Mouse (Mus musculus) MEL (cell line): ENCODE measurements around the gene Irs3. TPM values are rescaled to one million over a fixed set of nuclear protein-coding genes. Genes with fewer than 3 reads are reported as not detected.

ENCODE experiments used
- DNase-seq: peaks from one replicate; pipeline ENCODE4 v3.0.0; 2011; ENCODE audit warnings: low read depth, low spot score
- H3K27ac ChIP-seq: 2 replicates; pipeline ENCODE4 v1.5.1; 2012; ENCODE audit warnings: low read depth, mild to moderate bottlenecking, control low read depth, low read length, moderate library complexity; ENCODE audit not compliant: control insufficient read depth
- H3K27me3 ChIP-seq, 2 experiments: fragments of 150-350 bp in 1 of 2; sonication (generic) in 1 of 2; 2 replicates each; pipeline ENCODE4 v1.6.1; 2012; ENCODE audit warnings: low read length in 2 of 2, mild to moderate bottlenecking in 2 of 2, improper control_type of control experiment in 1 of 2, moderate library complexity in 1 of 2; ENCODE audit not compliant: insufficient read depth in 2 of 2, control insufficient read depth in 1 of 2
- H3K36me3 ChIP-seq, 2 experiments: 2 replicates each; pipeline ENCODE4 v1.6.1; 2012 to 2014; ENCODE audit warnings: low read length in 2 of 2, improper control_type of control experiment in 1 of 2, inconsistent platforms in 1 of 2, mild to moderate bottlenecking in 1 of 2; ENCODE audit not compliant: insufficient read depth in 2 of 2, control insufficient read depth in 1 of 2
- H3K4me1 ChIP-seq, 2 experiments: fragments of 150-350 bp in 1 of 2; sonication (generic) in 1 of 2; 2 replicates each; pipeline ENCODE4 v1.6.1; 2012; ENCODE audit warnings: low read length in 2 of 2, improper control_type of control experiment in 1 of 2, mild to moderate bottlenecking in 1 of 2; ENCODE audit not compliant: insufficient read depth in 2 of 2, control insufficient read depth in 1 of 2
- H3K4me3 ChIP-seq, 2 experiments: fragments of 150-350 bp in 1 of 2; sonication (generic) in 1 of 2; 2 replicates each; pipeline ENCODE4 v1.5.1; 2012; ENCODE audit warnings: low read depth in 2 of 2, low read length in 2 of 2, mild to moderate bottlenecking in 2 of 2, moderate library complexity in 2 of 2, control low read depth in 1 of 2, improper control_type of control experiment in 1 of 2; ENCODE audit not compliant: control insufficient read depth in 1 of 2, insufficient read depth in 1 of 2
- H3K79me2 ChIP-seq: 2 replicates; pipeline ENCODE4 v1.6.1; 2012; ENCODE audit warnings: mild to moderate bottlenecking, low read length, moderate library complexity; ENCODE audit not compliant: control insufficient read depth, poor library complexity, insufficient read depth
- H3K9ac ChIP-seq: 2 replicates; pipeline ENCODE4 v1.6.1; 2012; ENCODE audit warnings: low read depth, mild to moderate bottlenecking, control low read depth, low read length, moderate library complexity; ENCODE audit not compliant: control insufficient read depth, poor library complexity, severe bottlenecking
- H3K9me3 ChIP-seq: fragments of 150-350 bp; sonication (generic); replicated peaks from 2 replicates; pipeline ENCODE4 v1.6.1; 2012; ENCODE audit warnings: mild to moderate bottlenecking, low read length, improper control_type of control experiment, moderate library complexity; ENCODE audit not compliant: insufficient read depth
- BHLHE40 ChIP-seq: IDR thresholded peaks from 2 replicates; pipeline ENCODE4 v1.6.1; 2012; ENCODE audit warnings: low read depth, mild to moderate bottlenecking, inconsistent platforms, low read length, improper control_type of control experiment, borderline replicate concordance
- CHD1 ChIP-seq: IDR thresholded peaks from 2 replicates; pipeline ENCODE4 v1.6.1; 2012; ENCODE audit warnings: low read depth, mild to moderate bottlenecking, inconsistent platforms, low read length, improper control_type of control experiment
- CHD2 ChIP-seq: IDR thresholded peaks from 2 replicates; pipeline ENCODE4 v1.6.1; 2011; ENCODE audit warnings: low read length, improper control_type of control experiment
- CTCF ChIP-seq, 3 experiments: IDR thresholded peaks in 2 of 3; conservative IDR thresholded peaks in 1 of 3; 2 replicates each; pipeline ENCODE4 v1.5.1; 2011 to 2012; ENCODE audit warnings: low read length in 3 of 3, low read depth in 2 of 3, mild to moderate bottlenecking in 2 of 3, improper control_type of control experiment in 1 of 3, inconsistent platforms in 1 of 3, mixed read lengths in 1 of 3, moderate library complexity in 1 of 3; ENCODE audit not compliant: control insufficient read depth in 1 of 3, insufficient read depth in 1 of 3, poor library complexity in 1 of 3, severe bottlenecking in 1 of 3
- E2F4 ChIP-seq: IDR thresholded peaks from 2 replicates; pipeline ENCODE4 v1.6.1; 2011; ENCODE audit warnings: low read depth, low read length, improper control_type of control experiment, borderline replicate concordance
- ELF1 ChIP-seq: IDR thresholded peaks from 2 replicates; pipeline ENCODE4 v1.6.1; 2014; ENCODE audit warnings: low read depth, mild to moderate bottlenecking, inconsistent platforms, low read length, improper control_type of control experiment, moderate library complexity
- ETS1 ChIP-seq: IDR thresholded peaks from 2 replicates; pipeline ENCODE4 v1.6.1; 2012; ENCODE audit warnings: low read depth, mild to moderate bottlenecking, inconsistent platforms, low read length, improper control_type of control experiment, moderate library complexity
- GABPA ChIP-seq: IDR thresholded peaks from 2 replicates; pipeline ENCODE4 v1.6.1; 2012; ENCODE audit warnings: low read depth, mild to moderate bottlenecking, inconsistent platforms, low read length, improper control_type of control experiment, moderate library complexity
- GATA1 ChIP-seq: IDR thresholded peaks from 2 replicates; pipeline ENCODE4 v1.6.1; 2011; ENCODE audit warnings: low read depth, low read length, improper control_type of control experiment
- HCFC1 ChIP-seq: IDR thresholded peaks from 2 replicates; pipeline ENCODE4 v1.6.1; 2012; ENCODE audit warnings: low read depth, mild to moderate bottlenecking, inconsistent platforms, low read length, improper control_type of control experiment, moderate library complexity
- JUND ChIP-seq: IDR thresholded peaks from 2 replicates; pipeline ENCODE4 v1.6.1; 2011; ENCODE audit warnings: low read depth, mild to moderate bottlenecking, improper control_type of control experiment, low read length
- KAT2A ChIP-seq: conservative IDR thresholded peaks from 2 replicates; pipeline ENCODE4 v1.6.1; 2012; ENCODE audit warnings: low read depth, low read length, improper control_type of control experiment, inconsistent platforms
- MAFK ChIP-seq: IDR thresholded peaks from 2 replicates; pipeline ENCODE4 v1.6.1; 2011; ENCODE audit warnings: low read depth, mild to moderate bottlenecking, low read length, improper control_type of control experiment, borderline replicate concordance
- MAX ChIP-seq: IDR thresholded peaks from 2 replicates; pipeline ENCODE4 v1.6.1; 2011; ENCODE audit warnings: low read length, improper control_type of control experiment
- MAZ ChIP-seq: IDR thresholded peaks from 2 replicates; pipeline ENCODE4 v1.6.1; 2012; ENCODE audit warnings: low read depth, mild to moderate bottlenecking, inconsistent platforms, low read length, improper control_type of control experiment
- MEF2A ChIP-seq: IDR thresholded peaks from 2 replicates; pipeline ENCODE4 v1.6.1; 2014; ENCODE audit warnings: low read depth, mild to moderate bottlenecking, inconsistent platforms, low read length, improper control_type of control experiment; ENCODE audit not compliant: poor library complexity, insufficient replicate concordance, severe bottlenecking; ENCODE audit errors: extremely low read depth
- MXI1 ChIP-seq: IDR thresholded peaks from 2 replicates; pipeline ENCODE4 v1.6.1; 2011; ENCODE audit warnings: mild to moderate bottlenecking, low read depth, low read length, improper control_type of control experiment
- MYB ChIP-seq: IDR thresholded peaks from 2 replicates; pipeline ENCODE4 v1.6.1; 2011; ENCODE audit warnings: mild to moderate bottlenecking, low read depth, low read length, improper control_type of control experiment
- MYC ChIP-seq: IDR thresholded peaks from 2 replicates; pipeline ENCODE4 v1.6.1; 2011; ENCODE audit warnings: low read depth, mild to moderate bottlenecking, low read length, improper control_type of control experiment, moderate library complexity
- NRF1 ChIP-seq: IDR thresholded peaks from 2 replicates; pipeline ENCODE4 v1.6.1; 2014; ENCODE audit warnings: low read depth, mild to moderate bottlenecking, inconsistent platforms, low read length, improper control_type of control experiment, moderate library complexity; ENCODE audit not compliant: poor library complexity, insufficient read depth, severe bottlenecking
- POLR2AphosphoS5 ChIP-seq: IDR thresholded peaks from 2 replicates; pipeline ENCODE4 v1.6.1; 2012; ENCODE audit warnings: low read depth, borderline replicate concordance, mild to moderate bottlenecking, inconsistent platforms, low read length, moderate library complexity, mixed read lengths
- RCOR1 ChIP-seq: IDR thresholded peaks from 2 replicates; pipeline ENCODE4 v1.6.1; 2012; ENCODE audit warnings: low read depth, mild to moderate bottlenecking, inconsistent platforms, low read length, improper control_type of control experiment
- SIN3A ChIP-seq: IDR thresholded peaks from 2 replicates; pipeline ENCODE4 v1.6.1; 2012; ENCODE audit warnings: low read length, improper control_type of control experiment, inconsistent platforms
- SMC3 ChIP-seq: IDR thresholded peaks from 2 replicates; pipeline ENCODE4 v1.6.1; 2011; ENCODE audit warnings: low read depth, low read length, improper control_type of control experiment
- TAL1 ChIP-seq: IDR thresholded peaks from 2 replicates; pipeline ENCODE4 v1.6.1; 2012; ENCODE audit warnings: mild to moderate bottlenecking, inconsistent platforms, low read length, moderate library complexity, mixed read lengths
- TBP ChIP-seq: IDR thresholded peaks from 2 replicates; pipeline ENCODE4 v1.8.0; 2011; ENCODE audit warnings: low read depth, low read length, improper control_type of control experiment
- TCF12 ChIP-seq: IDR thresholded peaks from 2 replicates; pipeline ENCODE4 v1.6.1; 2014; ENCODE audit warnings: low read depth, mild to moderate bottlenecking, inconsistent platforms, low read length, improper control_type of control experiment, moderate library complexity
- UBTF ChIP-seq: IDR thresholded peaks from 2 replicates; pipeline ENCODE4 v1.6.1; 2012; ENCODE audit warnings: low read depth, mild to moderate bottlenecking, inconsistent platforms, low read length, improper control_type of control experiment, moderate library complexity, borderline replicate concordance; ENCODE audit not compliant: insufficient read depth
- USF1 ChIP-seq: IDR thresholded peaks from 2 replicates; pipeline ENCODE4 v1.6.1; 2014; ENCODE audit warnings: low read depth, mild to moderate bottlenecking, inconsistent platforms, low read length, improper control_type of control experiment, moderate library complexity
- USF2 ChIP-seq, 2 experiments: IDR thresholded peaks; 2 replicates each; pipeline ENCODE4 v1.6.1; 2011 to 2012; ENCODE audit warnings: improper control_type of control experiment in 2 of 2, low read length in 2 of 2, borderline replicate concordance in 1 of 2, inconsistent platforms in 1 of 2, low read depth in 1 of 2, mild to moderate bottlenecking in 1 of 2; ENCODE audit not compliant: insufficient read depth in 1 of 2
- ZC3H11A ChIP-seq: IDR thresholded peaks from 2 replicates; pipeline ENCODE4 v1.6.1; 2012; ENCODE audit warnings: low read depth, mild to moderate bottlenecking, inconsistent platforms, low read length, improper control_type of control experiment
- ZKSCAN1 ChIP-seq: IDR thresholded peaks from 2 replicates; pipeline ENCODE4 v1.6.1; 2012; ENCODE audit warnings: low read depth, mild to moderate bottlenecking, inconsistent platforms, low read length, improper control_type of control experiment, moderate library complexity
- ZMIZ1 ChIP-seq: IDR thresholded peaks from 2 replicates; pipeline ENCODE4 v1.6.1; 2012; ENCODE audit warnings: low read depth, mild to moderate bottlenecking, inconsistent platforms, low read length, improper control_type of control experiment, moderate library complexity
- ZNF384 ChIP-seq: IDR thresholded peaks from 2 replicates; pipeline ENCODE4 v1.6.1; 2012; ENCODE audit warnings: low read depth, mild to moderate bottlenecking, inconsistent platforms, low read length, improper control_type of control experiment
- polyA plus RNA-seq, 2 experiments: library from polyadenylated mRNA; stranded (reverse) in 1 of 2; unstranded in 1 of 2; fragments of >175 nt in 1 of 2; fragments of >200 nt in 1 of 2; gene quantifications; 2 replicates each; pipeline versions ENCODE4 v1.2.1 to v1.2.4; 2012; ENCODE audit warnings: low replicate concordance in 2 of 2, low read depth in 1 of 2; ENCODE audit not compliant: insufficient read length in 2 of 2, insufficient read depth in 1 of 2, missing spikeins in 1 of 2
- total RNA-seq: library from RNA; depleted of rRNA; stranded (reverse); fragments of 300-350 nt; gene quantifications from 2 replicates; pipeline ENCODE4 v1.2.3, GENCODE M21; 2012

The Irs3 gene
- total and polyA plus RNA-seq, 3 experiments = not detected

GRCm38 (mm10) chr5:137656977-137657376 is 11.5 kb upstream of the Irs3 start (continued):
- TF ChIP-seq UBTF = no peak
- TF ChIP-seq MYC = no peak
- TF ChIP-seq RCOR1 = no peak
- no peak for TF ChIP-seq HCFC1
- TF ChIP-seq GABPA = no peak
- TF ChIP-seq ETS1 = no peak
- TF ChIP-seq TAL1 = no peak
- no peak for TF ChIP-seq MXI1
- no peak; the same call in 1 of the 2 replicates for TF ChIP-seq SIN3A
- TF ChIP-seq ZC3H11A = peak; percentile 74
- TF ChIP-seq MAX = no peak
- TF ChIP-seq SMC3 = peak; percentile 82
- no peak for TF ChIP-seq ZKSCAN1
- 0 out of 2 replicates have a peak, but pooled peaks have one; percentile 48 for TF ChIP-seq ELF1
- no peak for TF ChIP-seq MAZ
- TF ChIP-seq KAT2A = no peak

GRCm38 (mm10) chr5:137654746-137655145 is 9.2 kb upstream of the Irs3 start:
- Histone ChIP-seq H3K36me3 (peaks cover 0 to 5% of the 10 kb centered on the region in 2 experiments; a peak in 2 of 4 replicates), H3K4me1 (no peaks in the 10 kb centered on the region), H3K4me3 (no peak overlapping the region), H3K27me3 (no peaks in the 10 kb centered on the region), H3K27ac (no peak overlapping the region), H3K79me2 (no peaks in the 10 kb centered on the region), H3K9ac (no peak overlapping the region), H3K9me3 (no peaks in the 10 kb centered on the region)
- DNase-seq = peak; percentile 66
- TF ChIP-seq NRF1 = no peak
- TF ChIP-seq BHLHE40 = no peak
- TF ChIP-seq USF2 (IDR thresholded peaks at IDR 0.05; ENCODE audit: borderline replicate concordance in 1 of 2, insufficient read depth in 1 of 2, low read depth in 1 of 2, low read length in 2 of 2) = no peak
- no peak for TF ChIP-seq E2F4
- TF ChIP-seq MEF2A = no peak
- TF ChIP-seq KAT2A = no peak
- no peak for TF ChIP-seq UBTF
- no peak for TF ChIP-seq GABPA
- TF ChIP-seq CTCF (IDR thresholded peaks at IDR 0.05 in 2 of 3, conservative IDR thresholded peaks at IDR 0.05 in 1 of 3; ENCODE audit: control insufficient read depth in 1 of 3, insufficient read depth in 1 of 3, low read depth in 2 of 3, low read length in 3 of 3, poor library complexity in 1 of 3, severe bottlenecking in 1 of 3) = peak in 2 of 3 experiments; percentile 17 to 95; a peak in 3 of 6 replicates
- no peak for TF ChIP-seq SIN3A
- TF ChIP-seq GATA1 = no peak
- no peak for TF ChIP-seq ZMIZ1
- no peak for TF ChIP-seq ETS1
- TF ChIP-seq CHD1 = no peak
- TF ChIP-seq TCF12 = no peak
- TF ChIP-seq POLR2AphosphoS5 = no peak
- TF ChIP-seq CHD2 = no peak
- peak; percentile 50; the same call in 1 of the 2 replicates for TF ChIP-seq ZNF384
- no peak for TF ChIP-seq MAFK
- no peak for TF ChIP-seq MYB
- no peak for TF ChIP-seq JUND
- TF ChIP-seq ZKSCAN1 = no peak
- TF ChIP-seq TBP = no peak
- TF ChIP-seq ELF1 = no peak
- TF ChIP-seq USF1 = no peak
- TF ChIP-seq ZC3H11A = peak; percentile 51; the same call in 1 of the 2 replicates
